Mouse (Mus musculus) brain, embryonic 14.5 days (tissue): ENCODE data around the gene Pck1.

Source experiments
- CTCF ChIP-seq: fragments of 200-500 bp; IDR thresholded peaks from 2 replicates; pipeline ENCODE4 v1.5.1; 2012; ENCODE audit warnings: inconsistent platforms, mild to moderate bottlenecking, moderate library complexity, borderline replicate concordance; ENCODE audit not compliant: insufficient read depth, insufficient read length; ENCODE audit errors: extremely low read depth
- POLR2A ChIP-seq: fragments of 200-500 bp; IDR thresholded peaks from 2 replicates; pipeline ENCODE4 v1.6.1; 2012; ENCODE audit warnings: mild to moderate bottlenecking, inconsistent platforms, borderline replicate concordance; ENCODE audit not compliant: poor library complexity, insufficient read depth, insufficient read length, severe bottlenecking; ENCODE audit errors: extremely low read depth

DNA sequence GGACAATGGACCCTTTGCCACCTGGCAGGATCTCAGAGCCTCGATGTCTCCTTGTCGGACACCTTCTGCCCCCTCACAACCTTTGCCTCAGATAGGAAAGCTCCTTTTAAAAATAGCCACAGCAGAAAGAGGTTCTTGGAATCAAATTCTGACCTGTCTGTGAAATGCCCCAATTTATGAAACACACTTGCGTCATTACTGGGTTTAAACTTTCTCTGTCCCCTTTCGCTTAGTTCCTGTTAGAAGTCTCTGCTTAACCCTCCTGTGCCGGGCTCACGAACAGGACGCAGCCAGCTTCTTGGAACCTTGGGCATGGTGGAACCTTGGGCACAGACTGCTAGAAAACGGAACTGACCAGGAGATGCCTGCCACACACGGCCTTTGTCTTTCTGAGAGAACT, 42.3 kb upstream of the Pck1 start:
- no peak for TF ChIP-seq POLR2A
- no peak for TF ChIP-seq CTCF
